Mouse (Mus musculus): ENCODE data around the gene Pgr15l. TPM values are rescaled to one million over a fixed set of nuclear protein-coding genes. Genes with fewer than 3 reads are reported as not detected.

Pgr15l gene
- polyA plus RNA-seq (2012; rRNA removed): not detected in 2 replicates

- no peak for DNase-seq (ENCODE audit: low spot score)
These were observed at the start of gene Pgr15l for GRCm38 (mm10) chrX:97072369-97072768. TSS of gene Pgr15l (plus strand) at chrX:97072596.

- no peak for DNase-seq (ENCODE audit: low spot score)
These were observed 44.9 kb upstream of the Pgr15l start for GRCm38 (mm10) chrX:97027540-97027939.

GRCm38 (mm10) chrX:97069816-97070215, 2.6 kb upstream of the Pgr15l start:
- no peak for DNase-seq (ENCODE audit: low spot score)
